Mouse (Mus musculus) testis, adult 2 months (tissue): ENCODE measurements around the gene Galnt17.

Source experiments
- CTCF ChIP-seq: fragments of 200-500 bp; IDR thresholded peaks from 2 replicates; pipeline ENCODE4 v1.5.1; 2012; ENCODE audit warnings: low read depth, mild to moderate bottlenecking, inconsistent platforms, low read length, moderate library complexity; ENCODE audit not compliant: control insufficient read depth, insufficient read depth, insufficient replicate concordance
- POLR2A ChIP-seq: fragments of 200-500 bp; IDR thresholded peaks from 2 replicates; pipeline ENCODE4 v1.6.1; 2012; ENCODE audit warnings: low read depth, mild to moderate bottlenecking, inconsistent platforms, low read length, moderate library complexity; ENCODE audit not compliant: control insufficient read depth

- TF ChIP-seq CTCF (no peak), POLR2A (no peak)
Observed at GRCm38 (mm10) chr5:131319141-131319540, 10.8 kb upstream of the Galnt17 start.
